Mouse (Mus musculus) neural tube, embryonic 14.5 days (tissue): ENCODE measurements around the gene Ppp1r26. TPM values are rescaled to one million over a fixed set of nuclear protein-coding genes. Genes with fewer than 3 reads are reported as not detected.

Experiments used
- ATAC-seq: fragments of 200-750 bp; cut with Nextera tagmentation; 2 replicates; pipeline ENCODE4 v1.8.0; 2017; ENCODE audit warnings: low read depth, mild to moderate bottlenecking, moderate TSS enrichment, moderate library complexity
- H3K27ac ChIP-seq: fragments of 300-500 bp; sonication (generic); 2 replicates; pipeline ENCODE4 v1.5.1; 2014; ENCODE audit warnings: low read depth, mild to moderate bottlenecking, control low read depth, low read length, moderate library complexity, mixed read lengths
- H3K27me3 ChIP-seq: fragments of 300-500 bp; sonication (generic); 2 replicates; pipeline ENCODE4 v1.6.1; 2014; ENCODE audit warnings: low read length; ENCODE audit not compliant: control insufficient read depth, insufficient read depth
- H3K36me3 ChIP-seq: fragments of 300-500 bp; sonication (generic); 2 replicates; pipeline ENCODE4 v1.6.1; 2014; ENCODE audit warnings: low read length, mixed read lengths; ENCODE audit not compliant: control insufficient read depth, insufficient read depth
- H3K4me1 ChIP-seq: fragments of 300-500 bp; sonication (generic); 2 replicates; pipeline ENCODE4 v1.6.1; 2014; ENCODE audit warnings: low read length; ENCODE audit not compliant: control insufficient read depth, insufficient read depth
- H3K4me2 ChIP-seq: fragments of 300-500 bp; sonication (generic); 2 replicates; pipeline ENCODE4 v1.6.1; 2014; ENCODE audit warnings: mild to moderate bottlenecking, low read depth, low read length, control low read depth
- H3K4me3 ChIP-seq: fragments of 300-500 bp; sonication (generic); 2 replicates; pipeline ENCODE4 v1.5.1; 2014; ENCODE audit warnings: low read depth, low read length, control low read depth, mixed read lengths
- H3K9ac ChIP-seq: fragments of 300-500 bp; sonication (generic); replicated peaks from 2 replicates; pipeline ENCODE4 v1.6.1; 2014; ENCODE audit warnings: low read depth, mild to moderate bottlenecking, control low read depth, low read length, mixed read lengths
- H3K9me3 ChIP-seq: fragments of 300-500 bp; sonication (generic); 2 replicates; pipeline ENCODE4 v1.6.1; 2016; ENCODE audit warnings: low read length; ENCODE audit not compliant: control insufficient read depth
- WGBS: fragments of 180-500 bp; shearing (Covaris S2); extraction: QIAGEN DNeasy Blood & Tissue Kit; methylation state at CpG from one replicate; pipeline ENCODE4 v1.1.7; 2014; 5-methylcytosine and 5-hydroxymethylcytosine counted together
- polyA plus RNA-seq: library from polyadenylated mRNA; unstranded; fragments of >200 nt; fragmentation: Nextera tagmentation; extraction: Ambion mirVana; gene quantifications from 2 replicates; pipeline ENCODE4 v1.2.1, GENCODE M21; 2014

Ppp1r26 gene
- polyA plus RNA-seq, 1 experiment from 2014 or later = 14.1 TPM

- ATAC-seq = no peak
- Histone ChIP-seq H3K4me2 (no peak overlapping the region), H3K4me1 (no peaks in the 10 kb centered on the region), H3K9me3 (no peaks in the 10 kb centered on the region), H3K36me3 (no peaks in the 10 kb centered on the region), H3K27ac (no peak overlapping the region), H3K9ac (no peak overlapping the region), H3K4me3 (no peak overlapping the region), H3K27me3 (no peaks in the 10 kb centered on the region)
- 28% methylated on average over 1 of the region's 1 CpGs for WGBS
These were observed 13.8 kb upstream of the Ppp1r26 start for GRCm38 (mm10) chr2:28432811-28433210.

- Histone ChIP-seq H3K4me1 (no peaks in the 10 kb centered on the region), H3K9ac (no peak overlapping the region), H3K9me3 (no peaks in the 10 kb centered on the region), H3K27me3 (no peaks in the 10 kb centered on the region), H3K27ac (no peak overlapping the region), H3K4me3 (no peak overlapping the region), H3K36me3 (no peaks in the 10 kb centered on the region), H3K4me2 (no peak overlapping the region)
- 0% methylated on average over 1 of the region's 2 CpGs for WGBS
- ATAC-seq = no peak
These were observed 13.1 kb upstream of the Ppp1r26 start for GRCm38 (mm10) chr2:28433512-28433911.

- Histone ChIP-seq H3K9ac (no peak overlapping the region), H3K4me3 (no peak overlapping the region), H3K27ac (no peak overlapping the region), H3K27me3 (no peaks in the 10 kb centered on the region), H3K9me3 (no peaks in the 10 kb centered on the region), H3K4me2 (no peak overlapping the region), H3K36me3 (no peaks in the 10 kb centered on the region), H3K4me1 (no peaks in the 10 kb centered on the region)
- 89% methylated on average over 11 of the region's 11 CpGs for WGBS
- ATAC-seq = no peak
These were observed 11.2 kb upstream of the Ppp1r26 start for GRCm38 (mm10) chr2:28435401-28435800.

GRCm38 (mm10) chr2:28440842-28441241 is 5.8 kb upstream of the Ppp1r26 start:
- no peaks in the 10 kb centered on the region for H3K27me3 ChIP-seq
- H3K9ac ChIP-seq = no peak overlapping the region
- no peak for ATAC-seq
- WGBS = 71% methylated on average over 6 of the region's 6 CpGs
- no peak overlapping the region for H3K4me3 ChIP-seq
- no peak overlapping the region for H3K27ac ChIP-seq
- H3K36me3 ChIP-seq = no peaks in the 10 kb centered on the region
- H3K4me2 ChIP-seq = no peak overlapping the region
- no peaks in the 10 kb centered on the region for H3K9me3 ChIP-seq
- H3K4me1 ChIP-seq = peaks cover under 1% of the 10 kb centered on the region

GRCm38 (mm10) chr2:28445082-28445481 is 1.5 kb upstream of the Ppp1r26 start:
- H3K27ac ChIP-seq = no peak overlapping the region
- H3K4me3 ChIP-seq = no peak overlapping the region
- peaks cover 10% of the 10 kb centered on the region for H3K4me1 ChIP-seq
- 90% methylated on average over 4 of the region's 4 CpGs for WGBS
- no peaks in the 10 kb centered on the region for H3K9me3 ChIP-seq
- no peak for ATAC-seq
- no peaks in the 10 kb centered on the region; the same call in 1 of the 2 replicates for H3K36me3 ChIP-seq
- H3K4me2 ChIP-seq = no peak overlapping the region
- no peak overlapping the region for H3K9ac ChIP-seq
- H3K27me3 ChIP-seq = no peaks in the 10 kb centered on the region

GRCm38 (mm10) chr2:28446181-28446514 is 452 bp upstream of the Ppp1r26 start:
- peak overlapping the region; percentile 66 for H3K4me2 ChIP-seq
- H3K4me1 ChIP-seq = peaks cover 10% of the 10 kb centered on the region
- 0 out of 2 replicates have a peak, but pooled peaks have one; percentile 26 for ATAC-seq
- H3K27ac ChIP-seq = peak overlapping the region; percentile 76
- H3K27me3 ChIP-seq = no peaks in the 10 kb centered on the region
- 8% methylated on average over 5 of the region's 5 CpGs for WGBS
- peak overlapping the region; percentile 77 for H3K4me3 ChIP-seq
- H3K9me3 ChIP-seq = no peaks in the 10 kb centered on the region
- peak overlapping the region; percentile 90 for H3K9ac ChIP-seq
- H3K36me3 ChIP-seq = no peaks in the 10 kb centered on the region; the same call in none of the 2 replicates

GRCm38 (mm10) chr2:28447315-28447670 is 693 bp downstream of the Ppp1r26 start:
- peak overlapping the region; percentile 90 for H3K9ac ChIP-seq
- peak overlapping the region; percentile 66 for H3K4me2 ChIP-seq
- H3K27me3 ChIP-seq = no peaks in the 10 kb centered on the region
- H3K27ac ChIP-seq = peak overlapping the region; percentile 76
- peak; percentile 66 for ATAC-seq
- WGBS = 7% methylated on average over 8 of the region's 11 CpGs
- H3K4me3 ChIP-seq = peak overlapping the region; percentile 77
- H3K4me1 ChIP-seq = peaks cover 10% of the 10 kb centered on the region
- peaks cover 4% of the 10 kb centered on the region for H3K36me3 ChIP-seq
- H3K9me3 ChIP-seq = no peaks in the 10 kb centered on the region

- Histone ChIP-seq H3K27ac (no peak overlapping the region), H3K4me3 (no peak overlapping the region), H3K36me3 (peaks cover 14% of the 10 kb centered on the region), H3K9me3 (no peaks in the 10 kb centered on the region), H3K9ac (no peak overlapping the region), H3K4me1 (peaks cover 5% of the 10 kb centered on the region; the same call in 1 of the 2 replicates), H3K4me2 (no peak overlapping the region), H3K27me3 (no peaks in the 10 kb centered on the region)
- 93% methylated on average over 11 of the region's 11 CpGs for WGBS
- no peak for ATAC-seq
These were observed 5.1 kb downstream of the Ppp1r26 start for GRCm38 (mm10) chr2:28451663-28452062.

- WGBS = 94% methylated on average over 6 of the region's 6 CpGs
- H3K27me3 ChIP-seq = no peaks in the 10 kb centered on the region
- no peak overlapping the region for H3K4me2 ChIP-seq
- no peak overlapping the region for H3K27ac ChIP-seq
- H3K9ac ChIP-seq = no peak overlapping the region
- peaks cover 14% of the 10 kb centered on the region for H3K36me3 ChIP-seq
- no peaks in the 10 kb centered on the region for H3K4me1 ChIP-seq
- no peaks in the 10 kb centered on the region for H3K9me3 ChIP-seq
- no peak for ATAC-seq
- no peak overlapping the region for H3K4me3 ChIP-seq
These were observed 6.9 kb downstream of the Ppp1r26 start for GRCm38 (mm10) chr2:28453539-28453938.

- Histone ChIP-seq H3K9me3 (no peaks in the 10 kb centered on the region), H3K4me2 (no peak overlapping the region), H3K27me3 (no peaks in the 10 kb centered on the region), H3K36me3 (0 out of 2 replicates have a peak, but pooled peaks cover 14% of the 10 kb centered on the region), H3K9ac (no peak overlapping the region), H3K27ac (no peak overlapping the region), H3K4me3 (no peak overlapping the region), H3K4me1 (no peaks in the 10 kb centered on the region)
- 76% methylated on average over 1 of the region's 1 CpGs for WGBS
- no peak for ATAC-seq
These were observed 10.0 kb downstream of the Ppp1r26 start for GRCm38 (mm10) chr2:28456616-28457015.
